Mouse (Mus musculus) limb, embryonic 14.5 days (tissue): ENCODE results near the gene Smg6. TPM values are rescaled to one million over a fixed set of nuclear protein-coding genes. Genes with fewer than 3 reads are reported as not detected.
"Not testable (repeated sequence)": the region's sequence is repeated elsewhere in the genome, so short reads cannot be mapped to it uniquely, and the experiment has no call there.

ENCODE experiments used
- ATAC-seq: fragments of 200-750 bp; cut with Nextera tagmentation; 2 replicates; pipeline ENCODE4 v1.8.0; 2017; ENCODE audit warnings: low read depth, moderate number of reproducible peaks, moderate TSS enrichment; ENCODE audit not compliant: low FRiP score
- DNase-seq: peaks from one replicate; pipeline ENCODE4 v3.0.0-alpha.2; 2015; ENCODE audit warnings: low spot score
- H3K27ac ChIP-seq: fragments of 300-500 bp; sonication (generic); replicated peaks from 2 replicates; pipeline ENCODE4 v1.5.1; 2014; ENCODE audit warnings: low read depth, mild to moderate bottlenecking, low read length, moderate library complexity, mixed read lengths
- H3K27me3 ChIP-seq: fragments of 300-500 bp; sonication (generic); 2 replicates; pipeline ENCODE4 v1.6.1; 2014; ENCODE audit warnings: low read length, mixed read lengths; ENCODE audit not compliant: control insufficient read depth, insufficient read depth
- H3K36me3 ChIP-seq: fragments of 300-500 bp; sonication (generic); 2 replicates; pipeline ENCODE4 v1.6.1; 2014; ENCODE audit warnings: mild to moderate bottlenecking, low read length, moderate library complexity, mixed read lengths; ENCODE audit not compliant: control insufficient read depth, insufficient read depth
- H3K4me1 ChIP-seq: fragments of 300-500 bp; sonication (generic); 2 replicates; pipeline ENCODE4 v1.6.1; 2014; ENCODE audit warnings: antibody characterized with exemption, low read length, mixed read lengths; ENCODE audit not compliant: control insufficient read depth, insufficient read depth
- H3K4me2 ChIP-seq: fragments of 300-500 bp; sonication (generic); replicated peaks from 2 replicates; pipeline ENCODE4 v1.6.1; 2014; ENCODE audit warnings: low read depth, mild to moderate bottlenecking, low read length, moderate library complexity; ENCODE audit not compliant: severe bottlenecking
- H3K4me3 ChIP-seq: fragments of 300-500 bp; sonication (generic); replicated peaks from 2 replicates; pipeline ENCODE4 v1.5.1; 2014; ENCODE audit warnings: low read length
- H3K9ac ChIP-seq: fragments of 300-500 bp; sonication (generic); 2 replicates; pipeline ENCODE4 v1.6.1; 2014; ENCODE audit warnings: mild to moderate bottlenecking, low read depth, low read length, moderate library complexity; ENCODE audit not compliant: severe bottlenecking
- H3K9me3 ChIP-seq: fragments of 300-500 bp; sonication (generic); 2 replicates; pipeline ENCODE4 v1.6.1; 2016; ENCODE audit warnings: low read length; ENCODE audit not compliant: control insufficient read depth
- POLR2A ChIP-seq: fragments of 200-500 bp; IDR thresholded peaks from 2 replicates; pipeline ENCODE4 v1.8.0; 2012; ENCODE audit warnings: inconsistent platforms, mild to moderate bottlenecking, moderate library complexity, borderline replicate concordance; ENCODE audit not compliant: insufficient read depth, insufficient read length; ENCODE audit errors: extremely low read depth
- WGBS: fragments of 180-500 bp; shearing (Covaris S2); extraction: QIAGEN DNeasy Blood & Tissue Kit; methylation state at CpG from one replicate; pipeline ENCODE4 v1.1.7; 2014; 5-methylcytosine and 5-hydroxymethylcytosine counted together
- polyA plus RNA-seq, 2 experiments: library from polyadenylated mRNA; depleted of rRNA in 1 of 2; stranded (reverse) in 1 of 2; unstranded in 1 of 2; fragments of >200 nt; fragmentation: Nextera tagmentation in 1 of 2; extraction: Ambion mirVana in 1 of 2; gene quantifications; 2 replicates each; pipeline versions ENCODE4 v1.2.1 to v1.2.3; 2012 to 2014

Smg6 gene
- polyA plus RNA-seq, 2 experiments, result 16.0 to 36.5 TPM

DNA sequence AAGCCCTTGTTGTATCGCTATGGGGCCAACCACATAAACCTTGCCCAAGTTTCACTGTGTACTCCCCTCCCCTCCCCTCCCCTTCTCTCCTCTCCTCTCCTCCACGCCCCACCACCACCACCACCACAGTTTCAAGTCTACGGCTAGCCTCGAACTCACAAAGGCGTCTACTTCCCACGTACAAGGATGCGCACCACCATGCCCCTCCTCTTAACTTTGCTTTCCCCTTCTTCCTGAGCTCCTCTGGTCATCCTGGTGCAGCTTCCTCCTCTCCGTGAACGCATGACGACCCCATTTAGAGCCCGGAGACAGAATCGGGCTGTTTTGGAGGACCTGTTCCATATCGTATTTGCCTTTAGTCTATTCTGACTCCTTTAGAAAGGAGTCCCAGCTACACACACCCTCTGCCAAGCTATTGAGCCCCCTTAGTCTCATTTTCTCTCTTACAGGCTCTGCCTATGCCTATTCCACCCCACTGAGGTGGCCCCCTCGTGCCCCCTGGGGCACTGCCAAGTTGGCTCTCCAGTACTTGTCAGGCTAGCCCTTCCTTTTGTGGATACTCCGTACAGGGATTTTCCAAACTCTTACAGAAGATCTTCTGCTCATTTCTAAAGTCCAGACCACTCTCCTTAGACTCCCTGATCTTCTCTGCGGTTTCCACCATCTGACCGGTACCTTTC lies 245.7 kb downstream of the Smg6 start:
- 12% methylated on average over 17 of the region's 17 CpGs for WGBS
- Histone ChIP-seq H3K27me3 (peaks cover 70% of the 10 kb centered on the region), H3K4me3 (peak overlapping the region; percentile 64; the same call in 1 of the 2 replicates), H3K36me3 (peaks cover 13% of the 10 kb centered on the region), H3K27ac (no peak overlapping the region), H3K4me2 (peak overlapping the region; percentile 85), H3K9me3 (no peaks in the 10 kb centered on the region), H3K9ac (no peak overlapping the region), H3K4me1 (peaks cover 32% of the 10 kb centered on the region)
- DNase-seq (no peak), ATAC-seq (no peak)
- TF ChIP-seq POLR2A, result no peak

DNA sequence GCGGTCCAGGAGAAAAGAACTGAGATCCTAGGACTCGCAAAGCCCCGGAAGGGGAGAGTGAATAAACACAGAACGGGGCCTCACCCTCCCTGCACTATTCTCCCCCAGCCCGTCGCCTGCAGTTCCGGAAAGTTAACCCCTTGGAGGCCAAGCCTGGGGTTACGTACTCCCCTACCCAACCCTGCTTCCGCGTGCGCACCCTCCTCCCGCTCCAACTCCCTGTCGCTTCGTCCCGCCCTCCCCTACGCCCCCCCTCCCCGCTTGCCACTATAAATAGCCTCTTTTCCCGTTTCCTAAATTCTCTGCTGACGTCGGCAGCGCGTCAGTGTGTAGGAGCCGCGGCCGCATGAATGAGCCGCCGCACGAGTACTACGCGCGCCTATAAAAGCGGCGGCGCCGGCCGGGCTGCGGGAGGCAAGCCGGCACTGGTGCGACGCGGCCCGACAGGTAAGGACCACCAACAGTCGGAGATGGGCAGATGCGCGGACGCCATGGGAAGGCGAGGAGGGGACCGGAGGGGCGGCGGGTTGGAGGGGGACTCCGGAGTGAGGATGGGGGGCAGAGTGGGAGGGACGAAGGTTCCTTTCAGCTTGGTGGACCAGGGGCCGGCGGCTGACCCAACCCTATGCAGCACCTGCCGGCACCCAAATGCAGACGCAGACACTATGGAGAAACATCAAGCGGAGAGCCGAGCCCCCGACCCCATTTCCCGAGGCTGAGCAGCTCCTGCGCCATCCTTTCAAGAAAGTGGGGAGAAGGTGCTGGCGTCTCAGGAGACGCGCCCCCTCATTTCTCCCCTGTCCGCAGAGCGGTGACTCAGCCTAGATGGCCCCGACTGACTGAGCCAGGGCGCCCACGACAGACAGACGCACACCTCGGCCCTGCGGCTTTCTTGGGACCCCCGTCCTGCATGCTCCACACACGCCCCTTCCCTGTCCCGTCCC lies 246.8 kb downstream of the Smg6 start:
- TF ChIP-seq POLR2A, result no peak
- peak overlapping the region; percentile 64 for H3K4me3 ChIP-seq
- H3K27ac ChIP-seq, result no peak overlapping the region
- 2% methylated on average over 59 of the region's 75 CpGs for WGBS
- peak overlapping the region; percentile 89 for H3K4me2 ChIP-seq
- DNase-seq, result peak; percentile 23
- no peak for ATAC-seq
- no peaks in the 10 kb centered on the region for H3K9me3 ChIP-seq
- H3K9ac ChIP-seq, result peak overlapping the region; percentile 14
- peaks cover 61% of the 10 kb centered on the region for H3K27me3 ChIP-seq
- H3K4me1 ChIP-seq, result peaks cover 27% of the 10 kb centered on the region
- H3K36me3 ChIP-seq, result peaks cover 8% of the 10 kb centered on the region

DNA sequence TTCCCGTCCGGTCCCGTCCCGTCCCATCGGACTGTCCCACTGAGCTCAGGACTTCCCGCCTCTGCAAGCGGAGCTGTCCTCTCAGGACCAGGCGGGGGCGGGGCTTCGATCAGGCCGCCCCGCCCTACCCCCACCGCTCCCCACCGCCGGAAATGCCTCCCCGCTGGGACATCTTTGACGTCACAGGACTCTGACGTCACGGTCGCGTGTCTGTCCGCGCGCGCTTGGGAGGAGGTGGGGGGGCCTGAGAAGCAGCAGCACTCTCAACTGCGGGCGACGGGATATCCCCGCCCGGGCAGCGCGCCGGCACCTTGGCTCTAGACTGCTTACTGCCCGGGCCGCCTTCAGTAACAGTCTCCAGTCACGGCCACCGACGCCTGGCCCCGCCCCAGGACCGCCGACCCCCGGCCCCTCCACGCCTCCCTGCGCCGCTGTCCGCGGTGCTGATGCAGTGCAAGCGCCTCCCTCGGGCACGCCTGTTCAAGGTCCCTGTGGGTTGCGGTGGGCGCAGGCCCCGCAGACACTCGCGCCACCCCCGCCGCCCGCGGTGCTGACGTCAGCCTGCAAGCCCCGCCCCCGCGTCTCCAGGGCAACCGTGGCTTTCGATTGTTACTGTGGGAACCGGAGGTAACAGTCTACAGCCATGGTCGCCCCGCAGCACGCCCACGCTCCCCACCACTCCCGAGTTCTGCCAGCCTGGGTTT lies 247.6 kb downstream of the Smg6 start:
- DNase-seq (peak; percentile 70), ATAC-seq (peak; percentile 29)
- Histone ChIP-seq H3K36me3 (peaks cover 14% of the 10 kb centered on the region), H3K9ac (0 out of 2 replicates have a peak overlapping the region, but pooled peaks have one; percentile 14), H3K9me3 (no peaks in the 10 kb centered on the region), H3K4me2 (peak overlapping the region; percentile 89), H3K4me1 (peaks cover 34% of the 10 kb centered on the region), H3K27ac (no peak overlapping the region), H3K27me3 (peaks cover 52% of the 10 kb centered on the region), H3K4me3 (peak overlapping the region; percentile 64)
- no peak for TF ChIP-seq POLR2A
- under 1% methylated on average over 46 of the region's 71 CpGs for WGBS

DNA sequence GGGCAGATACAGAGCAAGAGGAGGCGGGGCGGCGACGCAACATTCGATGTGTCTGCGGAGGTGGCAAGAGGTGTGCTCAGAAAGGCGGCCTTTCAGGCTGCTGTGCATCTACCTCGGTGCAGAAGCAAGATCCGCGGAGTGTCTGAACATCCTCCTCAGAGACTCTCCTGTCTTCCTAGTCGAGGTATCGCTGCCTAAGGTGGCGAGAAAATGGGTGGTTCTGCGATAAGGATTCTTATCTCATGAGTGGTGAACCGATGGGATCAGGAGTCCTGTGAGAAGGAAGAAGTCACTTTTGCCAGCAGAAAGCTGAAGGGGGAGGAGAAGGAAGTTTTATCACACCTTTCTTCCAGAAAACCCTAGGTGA lies 248.2 kb downstream of the Smg6 start:
- Histone ChIP-seq H3K27me3 (peaks cover 47% of the 10 kb centered on the region), H3K4me3 (peak overlapping the region; percentile 64), H3K9me3 (no peaks in the 10 kb centered on the region), H3K4me1 (peaks cover 34% of the 10 kb centered on the region), H3K4me2 (peak overlapping the region; percentile 89), H3K9ac (no peak overlapping the region), H3K36me3 (peaks cover 14% of the 10 kb centered on the region), H3K27ac (no peak overlapping the region)
- DNase-seq (no peak), ATAC-seq (no peak)
- TF ChIP-seq POLR2A, result no peak
- WGBS, result 4% methylated on average over 15 of the region's 15 CpGs

DNA sequence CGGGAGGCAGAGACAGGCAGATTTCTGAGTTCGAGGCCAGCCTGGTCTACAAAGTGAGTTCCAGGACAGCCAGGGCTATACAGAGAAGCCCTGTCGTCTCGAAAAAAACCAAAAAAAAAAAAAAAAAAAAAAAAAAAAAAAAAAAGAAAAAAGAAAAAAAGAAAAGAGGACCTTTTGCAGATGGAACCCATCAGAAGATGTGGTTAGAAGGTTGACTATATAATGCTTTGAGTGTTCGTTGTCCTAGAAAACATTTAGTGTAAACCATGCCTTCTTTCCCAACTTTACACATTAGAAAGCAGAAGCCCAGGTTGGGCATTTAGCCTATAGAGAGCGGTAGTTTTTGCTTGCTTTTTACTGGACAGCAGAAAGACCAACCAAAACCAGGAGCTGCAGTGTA lies 249.0 kb downstream of the Smg6 start:
- Histone ChIP-seq H3K4me1 (peaks cover 30% of the 10 kb centered on the region), H3K36me3 (peaks cover 14% of the 10 kb centered on the region), H3K27me3 (peaks cover 41% of the 10 kb centered on the region)
- not testable (repeated sequence) for H3K9me3 ChIP-seq, H3K4me3 ChIP-seq, DNase-seq, H3K27ac ChIP-seq, H3K4me2 ChIP-seq, H3K9ac ChIP-seq, ATAC-seq
- 73% methylated on average over 6 of the region's 6 CpGs for WGBS
